Mouse (Mus musculus): ENCODE measurements around the gene Dhx37.
A peak's percentile ranks its signal among the peaks of the same experiment; 100 is the strongest.
"Not testable (repeated sequence)": the region's sequence is repeated elsewhere in the genome, so short reads cannot be mapped to it uniquely, and the experiment has no call there.

Dhx37 gene

GRCm38 (mm10) chr5:125409348-125410090, 24.4 kb downstream of the Dhx37 start:
- DNase-seq (ENCODE audit: extremely low read depth, insufficient read length, low spot score) = peak; percentile 55

DNA sequence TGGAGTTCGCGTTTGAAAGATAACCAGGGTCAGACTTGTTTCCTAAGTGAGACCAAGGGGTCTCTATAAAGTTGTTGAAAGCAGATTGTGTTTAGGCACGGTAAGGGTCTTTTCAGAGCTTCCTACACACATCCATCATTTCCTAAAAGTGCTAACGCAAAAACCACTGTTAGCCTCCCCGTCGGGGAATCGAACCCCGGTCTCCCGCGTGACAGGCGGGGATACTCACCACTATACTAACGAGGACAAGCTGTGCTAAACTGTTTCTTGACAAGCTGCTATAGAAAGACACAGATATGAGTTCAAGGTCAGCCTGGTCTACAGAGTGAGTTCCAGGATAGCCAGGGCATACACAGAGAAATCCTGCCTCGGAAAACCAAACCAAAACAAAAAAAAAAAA, 25.1 kb downstream of the Dhx37 start:
- DNase-seq (ENCODE audit: extremely low read depth, insufficient read length, low spot score) = peak; percentile 86

GRCm38 (mm10) chr5:125407910-125408575, 25.9 kb downstream of the Dhx37 start:
- no peak for DNase-seq (ENCODE audit: extremely low read depth, insufficient read length, low spot score)

GRCm38 (mm10) chr5:125407020-125407830, 26.7 kb downstream of the Dhx37 start:
- DNase-seq (ENCODE audit: extremely low read depth, insufficient read length, low spot score) = no peak

DNA sequence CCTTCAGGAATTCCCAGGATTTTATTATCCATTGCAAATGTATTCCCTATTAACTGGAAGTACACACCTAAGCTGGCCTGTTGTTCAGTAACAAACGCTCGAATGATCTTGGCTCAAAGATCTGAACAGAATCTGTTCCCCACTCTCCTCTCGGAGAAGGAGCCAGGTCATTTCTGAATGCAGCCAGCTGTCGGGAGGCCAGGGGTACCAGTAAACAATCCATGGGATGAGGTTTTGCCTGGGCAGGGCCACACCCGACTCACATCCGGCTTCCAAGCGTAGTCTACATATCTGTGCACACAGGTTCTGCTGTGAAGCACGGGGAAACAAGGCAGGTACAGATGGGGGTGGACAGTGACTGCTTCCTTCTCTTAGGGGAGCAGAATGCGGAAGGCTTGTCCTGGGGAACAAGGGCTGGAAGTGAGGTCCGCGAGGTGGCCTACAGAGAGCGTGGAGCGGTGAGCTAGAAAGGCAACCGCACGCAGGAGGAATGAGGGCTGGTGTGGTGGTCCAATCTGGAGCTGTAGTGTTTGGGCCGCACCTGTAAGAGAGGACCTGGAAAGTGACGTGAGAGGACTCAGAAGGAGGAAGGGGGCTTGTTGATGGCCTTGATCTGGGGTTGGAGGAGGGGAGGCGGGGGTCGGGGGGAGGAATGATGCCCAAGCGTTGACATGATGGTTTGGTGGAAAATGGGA, 27.5 kb downstream of the Dhx37 start:
- peak; percentile 69 for DNase-seq (ENCODE audit: extremely low read depth, insufficient read length, low spot score)

DNA sequence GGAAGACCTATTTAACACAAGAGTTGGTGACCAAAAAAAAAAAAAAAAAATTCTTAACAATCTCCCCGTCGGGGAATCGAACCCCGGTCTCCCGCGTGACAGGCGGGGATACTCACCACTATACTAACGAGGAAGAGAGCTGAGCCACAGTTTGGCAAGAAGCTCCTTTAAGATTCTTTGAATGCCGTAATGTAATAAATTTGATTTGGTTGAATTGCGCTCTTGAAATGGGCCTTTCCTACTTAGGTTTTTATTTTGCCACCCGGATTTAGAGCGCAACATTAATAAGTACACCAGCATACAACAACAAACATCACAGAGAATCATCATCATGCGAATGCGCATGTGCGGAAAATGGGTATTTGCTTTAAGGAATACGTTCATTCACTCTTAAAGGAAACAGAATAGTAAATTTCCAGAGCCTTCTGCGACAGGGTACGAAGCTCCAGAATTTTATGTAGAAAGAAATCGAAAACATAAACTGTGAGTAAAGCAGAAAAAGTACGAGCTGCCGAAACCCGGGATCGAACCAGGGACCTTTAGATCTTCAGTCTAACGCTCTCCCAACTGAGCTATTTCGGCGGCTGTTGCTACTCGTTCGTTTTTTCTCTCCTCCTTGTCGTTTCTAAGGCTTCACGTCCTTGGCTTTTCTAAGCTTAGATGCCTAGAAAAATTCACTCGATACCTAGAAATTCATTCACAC, 28.2 kb downstream of the Dhx37 start:
- peak; percentile 75 for DNase-seq (ENCODE audit: extremely low read depth, insufficient read length, low spot score)

GRCm38 (mm10) chr5:125404903-125405545, 28.9 kb downstream of the Dhx37 start:
- DNase-seq (ENCODE audit: extremely low read depth, insufficient read length, low spot score) = peak; percentile 79

- no peak for DNase-seq (ENCODE audit: extremely low read depth, insufficient read length, low spot score)
Measured at GRCm38 (mm10) chr5:125404536-125404902, 29.4 kb downstream of the Dhx37 start.

DNA sequence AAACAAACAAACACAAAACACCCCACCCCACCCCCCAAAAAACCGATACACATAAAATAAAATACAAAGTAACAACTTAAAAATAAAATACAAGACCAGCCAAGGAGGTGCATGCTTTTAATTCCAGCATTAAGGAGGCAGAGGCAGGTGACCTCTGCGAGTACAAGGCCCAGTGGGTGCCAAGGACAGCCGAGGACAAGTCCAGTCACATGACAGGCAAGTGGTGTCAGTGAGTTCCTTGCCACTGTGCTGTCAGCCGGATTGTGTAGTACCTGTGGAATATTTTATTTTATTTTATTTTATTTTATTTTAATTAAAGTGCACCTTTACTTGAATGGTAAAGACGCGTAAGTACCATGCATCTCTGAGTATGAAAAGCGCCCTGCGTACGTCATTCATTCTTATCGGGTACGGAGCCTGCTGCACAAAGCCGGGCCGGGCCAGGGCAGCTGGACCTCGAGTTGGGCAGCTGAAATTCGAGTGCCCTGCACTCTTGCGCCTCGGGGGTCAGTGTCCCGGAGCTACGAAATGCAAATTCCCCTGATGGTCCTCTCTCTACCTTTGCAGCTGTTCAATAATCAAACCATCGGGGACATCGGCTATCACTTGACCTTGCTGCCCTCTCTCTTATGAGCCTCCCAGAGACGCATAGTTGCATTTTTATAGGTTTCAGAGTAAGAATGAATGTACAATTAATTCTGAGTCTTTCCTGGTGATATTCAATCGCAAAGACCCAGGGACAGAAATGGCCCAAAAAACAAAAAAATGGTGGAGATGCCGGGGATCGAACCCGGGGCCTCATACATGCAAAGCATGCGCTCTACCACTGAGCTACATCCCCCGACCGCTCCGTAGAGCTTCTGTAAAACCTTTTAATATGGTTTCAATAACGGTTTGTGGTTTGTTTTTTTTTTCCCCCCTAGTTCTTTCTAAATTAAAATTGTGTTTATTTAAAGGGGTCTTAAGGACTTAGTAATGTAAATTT, 30.1 kb downstream of the Dhx37 start:
- DNase-seq (ENCODE audit: extremely low read depth, insufficient read length, low spot score) = peak; percentile 58

- no peak for DNase-seq (ENCODE audit: extremely low read depth, insufficient read length, low spot score)
Measured at GRCm38 (mm10) chr5:125402991-125403390, 30.9 kb downstream of the Dhx37 start.

- no peak for DNase-seq (ENCODE audit: extremely low read depth, insufficient read length, low spot score)
Measured at GRCm38 (mm10) chr5:125402476-125402875, 31.4 kb downstream of the Dhx37 start.

GRCm38 (mm10) chr5:125400903-125401302, 33.0 kb downstream of the Dhx37 start:
- DNase-seq (ENCODE audit: extremely low read depth, insufficient read length, low spot score) = peak; percentile 50

- no peak for DNase-seq (ENCODE audit: extremely low read depth, insufficient read length, low spot score)
Measured at GRCm38 (mm10) chr5:125395008-125395407, 38.9 kb downstream of the Dhx37 start.

GRCm38 (mm10) chr5:125393622-125394603, 40.0 kb downstream of the Dhx37 start:
- peak; percentile 82 for DNase-seq (ENCODE audit: extremely low read depth, insufficient read length, low spot score)

DNA sequence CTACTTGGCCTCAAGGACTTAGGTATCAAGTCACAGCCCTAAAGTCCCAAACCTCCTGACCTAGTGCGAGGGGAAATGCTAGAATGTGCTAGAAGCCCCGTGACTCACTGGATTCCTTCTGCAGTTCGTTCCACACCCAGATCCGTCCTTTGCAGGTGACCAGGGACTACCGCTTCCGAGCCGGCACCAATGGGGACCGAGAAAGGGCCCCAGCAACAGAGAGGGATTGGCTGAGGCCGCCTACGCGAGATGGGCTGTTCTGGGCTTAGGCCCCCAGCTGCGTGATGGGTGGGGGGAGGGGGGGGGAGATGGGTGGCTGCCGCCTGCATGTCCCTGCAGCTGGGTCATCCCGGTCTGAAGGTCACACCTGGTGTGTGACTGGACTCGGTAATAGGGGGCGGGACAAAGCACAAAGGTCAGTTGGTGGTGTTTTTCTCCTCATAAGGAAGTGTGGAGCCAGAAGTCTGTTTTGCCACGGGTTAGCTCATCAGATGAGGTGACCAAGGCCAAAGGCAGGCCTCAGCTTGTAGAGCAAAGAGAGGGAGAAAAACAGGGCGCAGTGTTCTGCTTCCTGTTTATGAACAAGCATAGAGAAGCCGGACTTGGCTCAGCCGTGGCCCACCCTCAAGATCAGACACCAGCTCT, 40.8 kb downstream of the Dhx37 start:
- peak; percentile 98 for DNase-seq (ENCODE audit: extremely low read depth, insufficient read length, low spot score)

GRCm38 (mm10) chr5:125392618-125392976, 41.3 kb downstream of the Dhx37 start:
- no peak for DNase-seq (ENCODE audit: extremely low read depth, insufficient read length, low spot score)

GRCm38 (mm10) chr5:125392176-125392575, 41.7 kb downstream of the Dhx37 start:
- not testable (repeated sequence) for DNase-seq (ENCODE audit: extremely low read depth, insufficient read length, low spot score)

Data from 3134 (cell line).